Mouse (Mus musculus): ENCODE measurements around the gene L1td1. TPM values are rescaled to one million over a fixed set of nuclear protein-coding genes. Genes with fewer than 3 reads are reported as not detected.
"Not testable (repeated sequence)": the region's sequence is repeated elsewhere in the genome, so short reads cannot be mapped to it uniquely, and the experiment has no call there.

Gene L1td1
- total and polyA plus RNA-seq, 3 experiments = not detected

GRCm38 (mm10) chr4:98722454-98722853 lies 4.1 kb upstream of the L1td1 start:
- Histone ChIP-seq H3K27ac (ENCODE audit: control insufficient read depth, low read depth, low read length) (no peak overlapping the region), H3K27me3 (ENCODE audit: control insufficient read depth in 1 of 2, insufficient read depth in 2 of 2, low read length in 2 of 2) (no peaks in the 10 kb centered on the region; a peak in 1 of 4 replicates), H3K79me2 (ENCODE audit: control insufficient read depth, insufficient read depth, low read length, poor library complexity) (no peaks in the 10 kb centered on the region), H3K9ac (ENCODE audit: control insufficient read depth, low read depth, low read length, poor library complexity, severe bottlenecking) (no peak overlapping the region), H3K4me1 (ENCODE audit: control insufficient read depth in 1 of 2, insufficient read depth in 2 of 2, low read length in 2 of 2) (no peaks in the 10 kb centered on the region), H3K9me3 (replicated peaks; ENCODE audit: insufficient read depth, low read length) (no peaks in the 10 kb centered on the region), H3K4me3 (ENCODE audit: control insufficient read depth in 1 of 2, insufficient read depth in 1 of 2, low read depth in 2 of 2, low read length in 2 of 2) (no peak overlapping the region), H3K36me3 (ENCODE audit: control insufficient read depth in 1 of 2, insufficient read depth in 2 of 2, low read length in 2 of 2) (no peaks in the 10 kb centered on the region)
- DNase-seq (ENCODE audit: low read depth, low spot score) = no peak
- TF ChIP-seq KAT2A (conservative IDR thresholded peaks at IDR 0.05; ENCODE audit: low read depth, low read length) (no peak), ZNF384 (IDR thresholded peaks at IDR 0.05; ENCODE audit: low read depth, low read length) (no peak), CHD1 (IDR thresholded peaks at IDR 0.05; ENCODE audit: low read depth, low read length) (no peak), POLR2AphosphoS2 (IDR thresholded peaks at IDR 0.05; ENCODE audit: low read length) (no peak), MXI1 (IDR thresholded peaks at IDR 0.05; ENCODE audit: low read depth, low read length) (no peak), MYB (IDR thresholded peaks at IDR 0.05; ENCODE audit: low read depth, low read length) (no peak), ELF1 (IDR thresholded peaks at IDR 0.05; ENCODE audit: low read depth, low read length) (no peak), POLR2A (IDR thresholded peaks at IDR 0.05; ENCODE audit: control insufficient read depth in 1 of 2, insufficient read depth in 1 of 2, low read depth in 1 of 2, low read length in 2 of 2, poor library complexity in 1 of 2) (no peak), SMC3 (IDR thresholded peaks at IDR 0.05; ENCODE audit: low read depth, low read length) (no peak), ZMIZ1 (IDR thresholded peaks at IDR 0.05; ENCODE audit: low read depth, low read length) (no peak), UBTF (IDR thresholded peaks at IDR 0.05; ENCODE audit: borderline replicate concordance, insufficient read depth, low read depth, low read length) (no peak), MEF2A (IDR thresholded peaks at IDR 0.05; ENCODE audit: extremely low read depth, insufficient replicate concordance, low read depth, low read length, poor library complexity, severe bottlenecking) (no peak)

GRCm38 (mm10) chr4:98724682-98725081 lies 1.9 kb upstream of the L1td1 start:
- H3K9me3 ChIP-seq (replicated peaks; ENCODE audit: insufficient read depth, low read length); H3K9ac ChIP-seq (ENCODE audit: control insufficient read depth, low read depth, low read length, poor library complexity, severe bottlenecking); H3K79me2 ChIP-seq (ENCODE audit: control insufficient read depth, insufficient read depth, low read length, poor library complexity); H3K27ac ChIP-seq (ENCODE audit: control insufficient read depth, low read depth, low read length); H3K27me3 ChIP-seq (ENCODE audit: control insufficient read depth in 1 of 2, insufficient read depth in 2 of 2, low read length in 2 of 2); H3K4me1 ChIP-seq (ENCODE audit: control insufficient read depth in 1 of 2, insufficient read depth in 2 of 2, low read length in 2 of 2); H3K4me3 ChIP-seq (ENCODE audit: control insufficient read depth in 1 of 2, insufficient read depth in 1 of 2, low read depth in 2 of 2, low read length in 2 of 2); DNase-seq (ENCODE audit: low read depth, low spot score); H3K36me3 ChIP-seq (ENCODE audit: control insufficient read depth in 1 of 2, insufficient read depth in 2 of 2, low read length in 2 of 2): not testable (repeated sequence)

- Histone ChIP-seq H3K27ac (ENCODE audit: control insufficient read depth, low read depth, low read length) (no peak overlapping the region), H3K79me2 (ENCODE audit: control insufficient read depth, insufficient read depth, low read length, poor library complexity) (no peaks in the 10 kb centered on the region), H3K9me3 (replicated peaks; ENCODE audit: insufficient read depth, low read length) (no peaks in the 10 kb centered on the region), H3K4me3 (ENCODE audit: control insufficient read depth in 1 of 2, insufficient read depth in 1 of 2, low read depth in 2 of 2, low read length in 2 of 2) (no peak overlapping the region), H3K4me1 (ENCODE audit: control insufficient read depth in 1 of 2, insufficient read depth in 2 of 2, low read length in 2 of 2) (no peaks in the 10 kb centered on the region), H3K9ac (ENCODE audit: control insufficient read depth, low read depth, low read length, poor library complexity, severe bottlenecking) (no peak overlapping the region), H3K27me3 (ENCODE audit: control insufficient read depth in 1 of 2, insufficient read depth in 2 of 2, low read length in 2 of 2) (no peaks in the 10 kb centered on the region), H3K36me3 (ENCODE audit: control insufficient read depth in 1 of 2, insufficient read depth in 2 of 2, low read length in 2 of 2) (no peaks in the 10 kb centered on the region)
- DNase-seq (ENCODE audit: low read depth, low spot score) = no peak
- no peak for TF ChIP-seq MEF2A (IDR thresholded peaks at IDR 0.05; ENCODE audit: extremely low read depth, insufficient replicate concordance, low read depth, low read length, poor library complexity, severe bottlenecking)
- TF ChIP-seq BHLHE40 (IDR thresholded peaks at IDR 0.05; ENCODE audit: borderline replicate concordance, low read depth, low read length) = no peak
- TF ChIP-seq CTCF (IDR thresholded peaks at IDR 0.05 in 2 of 3, conservative IDR thresholded peaks at IDR 0.05 in 1 of 3; ENCODE audit: control insufficient read depth in 1 of 3, insufficient read depth in 1 of 3, low read depth in 2 of 3, low read length in 3 of 3, poor library complexity in 1 of 3, severe bottlenecking in 1 of 3) = no peak
- no peak for TF ChIP-seq USF2 (IDR thresholded peaks at IDR 0.05; ENCODE audit: borderline replicate concordance in 1 of 2, insufficient read depth in 1 of 2, low read depth in 1 of 2, low read length in 2 of 2)
- no peak for TF ChIP-seq E2F4 (IDR thresholded peaks at IDR 0.05; ENCODE audit: borderline replicate concordance, low read depth, low read length)
- TF ChIP-seq UBTF (IDR thresholded peaks at IDR 0.05; ENCODE audit: borderline replicate concordance, insufficient read depth, low read depth, low read length) = no peak
- TF ChIP-seq POLR2AphosphoS2 (IDR thresholded peaks at IDR 0.05; ENCODE audit: low read length) = no peak
- no peak for TF ChIP-seq POLR2AphosphoS5 (IDR thresholded peaks at IDR 0.05; ENCODE audit: borderline replicate concordance, low read depth, low read length)
- no peak for TF ChIP-seq ZNF384 (IDR thresholded peaks at IDR 0.05; ENCODE audit: low read depth, low read length)
- no peak for TF ChIP-seq MAZ (IDR thresholded peaks at IDR 0.05; ENCODE audit: low read depth, low read length)
- no peak for TF ChIP-seq NRF1 (IDR thresholded peaks at IDR 0.05; ENCODE audit: insufficient read depth, low read depth, low read length, poor library complexity, severe bottlenecking)
- TF ChIP-seq CHD2 (IDR thresholded peaks at IDR 0.05; ENCODE audit: low read length) = no peak
- no peak for TF ChIP-seq CHD1 (IDR thresholded peaks at IDR 0.05; ENCODE audit: low read depth, low read length)
- no peak for TF ChIP-seq ZMIZ1 (IDR thresholded peaks at IDR 0.05; ENCODE audit: low read depth, low read length)
- TF ChIP-seq ZKSCAN1 (IDR thresholded peaks at IDR 0.05; ENCODE audit: low read depth, low read length) = no peak
- TF ChIP-seq JUND (IDR thresholded peaks at IDR 0.05; ENCODE audit: low read depth, low read length) = no peak
- no peak for TF ChIP-seq SMC3 (IDR thresholded peaks at IDR 0.05; ENCODE audit: low read depth, low read length)
Observed at GRCm38 (mm10) chr4:98725439-98725838, 1.1 kb upstream of the L1td1 start.
